Mouse (Mus musculus) G1E (cell line): ENCODE measurements at regions not wholly inside any gene's neighbourhood (a gene's known extent, or its start where the extent isn't known, plus 50 kb on each side); places are given as distances from the start of the nearest gene placed in this dataset.

ENCODE experiments used
- CTCF ChIP-seq: IDR thresholded peaks from 2 replicates; pipeline ENCODE4 v1.5.1; 2012; ENCODE audit warnings: low read depth, low read length, inconsistent platforms, mixed read lengths
- GATA1 ChIP-seq: IDR thresholded peaks from 2 replicates; pipeline ENCODE4 v1.6.1; 2012; ENCODE audit warnings: borderline replicate concordance, low read length, inconsistent platforms, mixed read lengths
- GATA2 ChIP-seq: IDR thresholded peaks from 2 replicates; pipeline ENCODE4 v1.6.1; 2012; ENCODE audit warnings: low read depth, low read length, inconsistent platforms, borderline replicate concordance
- POLR2AphosphoS5 ChIP-seq: IDR thresholded peaks from 2 replicates; pipeline ENCODE4 v1.6.1; 2012; ENCODE audit warnings: low read depth, low read length, inconsistent platforms; ENCODE audit not compliant: insufficient replicate concordance
- TAL1 ChIP-seq: conservative IDR thresholded peaks from 2 replicates; pipeline ENCODE4 v1.6.1; 2012; ENCODE audit warnings: low read depth, low read length, inconsistent platforms, mixed read lengths

GRCm38 (mm10) chr5:101218082-101218481 is 372.6 kb downstream of the Gpat3 start:
- TF ChIP-seq CTCF (no peak), GATA2 (no peak), TAL1 (no peak), POLR2AphosphoS5 (no peak), GATA1 (no peak)
